Mouse (Mus musculus) stomach, postnatal 0 days (tissue): ENCODE data around the gene Rangrf. TPM values are rescaled to one million over a fixed set of nuclear protein-coding genes. Genes with fewer than 3 reads are reported as not detected.

Experiments
- ATAC-seq: fragments of 200-750 bp; cut with Nextera tagmentation; 2 replicates; pipeline ENCODE4 v1.8.0; 2017; ENCODE audit not compliant: low FRiP score, low TSS enrichment
- DNase-seq: peaks from one replicate; pipeline ENCODE4 v3.0.0-alpha.2; 2016; ENCODE audit warnings: low spot score
- H3K27ac ChIP-seq: fragments of 300-500 bp; sonication (generic); replicated peaks from 2 replicates; pipeline ENCODE4 v1.5.1; 2014; ENCODE audit warnings: mild to moderate bottlenecking, control low read depth
- H3K27me3 ChIP-seq: fragments of 300-500 bp; sonication (generic); 2 replicates; pipeline ENCODE4 v1.6.1; 2014; ENCODE audit warnings: low read length; ENCODE audit not compliant: control insufficient read depth, insufficient read depth
- H3K36me3 ChIP-seq: fragments of 300-500 bp; sonication (generic); 2 replicates; pipeline ENCODE4 v1.6.1; 2014; ENCODE audit warnings: low read length, mixed read lengths; ENCODE audit not compliant: control insufficient read depth, insufficient read depth
- H3K4me1 ChIP-seq: fragments of 300-500 bp; sonication (generic); replicated peaks from 2 replicates; pipeline ENCODE4 v1.6.1; 2014; ENCODE audit warnings: antibody characterized with exemption; ENCODE audit not compliant: control insufficient read depth, insufficient read depth
- H3K4me2 ChIP-seq: fragments of 300-500 bp; sonication (generic); replicated peaks from 2 replicates; pipeline ENCODE4 v1.6.1; 2014; ENCODE audit warnings: low read depth, mild to moderate bottlenecking, control low read depth, moderate library complexity
- H3K4me3 ChIP-seq: fragments of 300-500 bp; sonication (generic); 2 replicates; pipeline ENCODE4 v1.5.1; 2014; ENCODE audit warnings: low read depth, low read length, control low read depth
- H3K9ac ChIP-seq: fragments of 300-500 bp; sonication (generic); 2 replicates; pipeline ENCODE4 v1.6.1; 2014; ENCODE audit warnings: mild to moderate bottlenecking, low read length, control low read depth, mixed read lengths
- H3K9me3 ChIP-seq: fragments of 300-500 bp; sonication (generic); 2 replicates; pipeline ENCODE4 v1.6.1; 2016; ENCODE audit warnings: low read length; ENCODE audit not compliant: control insufficient read depth
- CTCF ChIP-seq: IDR thresholded peaks from 2 replicates; pipeline ENCODE4 v1.5.1; 2016; ENCODE audit warnings: antibody characterized with exemption, low read depth, mild to moderate bottlenecking, moderate library complexity
- EP300 ChIP-seq: optimal IDR thresholded peaks from 2 replicates; pipeline ENCODE3; 2016; ENCODE audit warnings: antibody characterized with exemption
- WGBS: fragments of 180-500 bp; shearing (Covaris S2); extraction: QIAGEN DNeasy Blood & Tissue Kit; methylation state at CpG from one replicate; pipeline ENCODE4 v1.1.7; 2014; 5-methylcytosine and 5-hydroxymethylcytosine counted together
- polyA plus RNA-seq: library from polyadenylated mRNA; unstranded; fragments of >200 nt; fragmentation: Nextera tagmentation; extraction: Ambion mirVana; gene quantifications from 2 replicates; pipeline ENCODE4 v1.2.1, GENCODE M21; 2015

Gene Rangrf
- polyA plus RNA-seq, 1 experiment from 2014 or later = 35.1 TPM

- ATAC-seq = no peak
- Histone ChIP-seq H3K27me3 (no peaks in the 10 kb centered on the region), H3K4me2 (no peak overlapping the region), H3K4me1 (peaks cover 3% of the 10 kb centered on the region; the same call in 1 of the 2 replicates), H3K36me3 (no peaks in the 10 kb centered on the region), H3K27ac (peak overlapping the region; percentile 49; the same call in 1 of the 2 replicates), H3K9me3 (no peaks in the 10 kb centered on the region), H3K9ac (no peak overlapping the region), H3K4me3 (no peak overlapping the region)
- no peak for DNase-seq
- WGBS = 40% methylated on average over 3 of the region's 3 CpGs
- no peak for TF ChIP-seq EP300
- no peak for TF ChIP-seq CTCF
Measured at GRCm38 (mm10) chr11:68956107-68956506, 18.9 kb downstream of the Rangrf start.

GRCm38 (mm10) chr11:68955473-68955872, 19.5 kb downstream of the Rangrf start:
- Histone ChIP-seq H3K36me3 (no peaks in the 10 kb centered on the region), H3K9ac (no peak overlapping the region), H3K27ac (no peak overlapping the region), H3K4me1 (peaks cover 3% of the 10 kb centered on the region; the same call in 1 of the 2 replicates), H3K9me3 (no peaks in the 10 kb centered on the region), H3K4me2 (peak overlapping the region; percentile 63), H3K27me3 (no peaks in the 10 kb centered on the region), H3K4me3 (no peak overlapping the region)
- no peak for DNase-seq
- ATAC-seq = no peak; the same call in 1 of the 2 replicates
- no peak for TF ChIP-seq EP300
- TF ChIP-seq CTCF = no peak
- 67% methylated on average over 5 of the region's 5 CpGs for WGBS

GRCm38 (mm10) chr11:68954408-68954807, 20.6 kb downstream of the Rangrf start:
- Histone ChIP-seq H3K4me2 (peak overlapping the region; percentile 63), H3K9ac (peak overlapping the region; percentile 59), H3K27me3 (no peaks in the 10 kb centered on the region), H3K4me3 (peak overlapping the region; percentile 41), H3K4me1 (peaks cover 3% of the 10 kb centered on the region; the same call in 1 of the 2 replicates), H3K36me3 (no peaks in the 10 kb centered on the region), H3K9me3 (no peaks in the 10 kb centered on the region), H3K27ac (no peak overlapping the region)
- DNase-seq (peak; percentile 37), ATAC-seq (no peak)
- no peak for TF ChIP-seq CTCF
- TF ChIP-seq EP300 = no peak
- 4% methylated on average over 17 of the region's 17 CpGs for WGBS

- Histone ChIP-seq H3K4me1 (peaks cover 3% of the 10 kb centered on the region; the same call in 1 of the 2 replicates), H3K27ac (no peak overlapping the region), H3K27me3 (no peaks in the 10 kb centered on the region), H3K9ac (no peak overlapping the region), H3K36me3 (no peaks in the 10 kb centered on the region), H3K4me2 (peak overlapping the region; percentile 63), H3K4me3 (peak overlapping the region; percentile 41), H3K9me3 (no peaks in the 10 kb centered on the region)
- WGBS = 31% methylated on average over 13 of the region's 13 CpGs
- no peak for TF ChIP-seq CTCF
- no peak for DNase-seq
- no peak for ATAC-seq
Measured at GRCm38 (mm10) chr11:68953903-68954302, 21.1 kb downstream of the Rangrf start.

GRCm38 (mm10) chr11:68947542-68947993, 27.4 kb downstream of the Rangrf start:
- H3K36me3 ChIP-seq = no peaks in the 10 kb centered on the region
- TF ChIP-seq CTCF (no peak), EP300 (no peak)
- no peaks in the 10 kb centered on the region for H3K4me1 ChIP-seq
- no peaks in the 10 kb centered on the region for H3K9me3 ChIP-seq
- H3K4me2 ChIP-seq = no peak overlapping the region
- H3K27me3 ChIP-seq = no peaks in the 10 kb centered on the region
- H3K4me3 ChIP-seq = no peak overlapping the region
- no peak for DNase-seq
- no peak overlapping the region for H3K9ac ChIP-seq
- H3K27ac ChIP-seq = no peak overlapping the region
- ATAC-seq = no peak
- 10% methylated on average over 12 of the region's 12 CpGs for WGBS

- no peaks in the 10 kb centered on the region for H3K27me3 ChIP-seq
- DNase-seq = peak; percentile 35
- H3K27ac ChIP-seq = no peak overlapping the region
- H3K9ac ChIP-seq = no peak overlapping the region
- H3K9me3 ChIP-seq = no peaks in the 10 kb centered on the region
- peak; percentile 45; the same call in 1 of the 2 replicates for ATAC-seq
- no peak overlapping the region; the same call in 1 of the 2 replicates for H3K4me3 ChIP-seq
- no peaks in the 10 kb centered on the region for H3K36me3 ChIP-seq
- no peaks in the 10 kb centered on the region for H3K4me1 ChIP-seq
- WGBS = 9% methylated on average over 15 of the region's 16 CpGs
- H3K4me2 ChIP-seq = peak overlapping the region; percentile 34
- TF ChIP-seq CTCF (no peak), EP300 (no peak)
Measured at GRCm38 (mm10) chr11:68946806-68947440, 28.1 kb downstream of the Rangrf start.
